Mouse (Mus musculus): ENCODE results near the gene Lpar6. TPM values are rescaled to one million over a fixed set of nuclear protein-coding genes. Genes with fewer than 3 reads are reported as not detected.

The Lpar6 gene
- total and polyA plus RNA-seq, 3 experiments: 0.05 to 4.5 (median 2.0) TPM

- Histone ChIP-seq H3K9me3 (replicated peaks) (no peaks in the 10 kb centered on the region), H3K4me3 (ENCODE audit: low read depth, low read length) (no peak overlapping the region), H3K4me1 (ENCODE audit: insufficient read depth, low read depth, low read length) (no peaks in the 10 kb centered on the region), H3K27me3 (ENCODE audit: insufficient read depth, low read length) (no peaks in the 10 kb centered on the region), H3K36me3 (replicated peaks) (peaks cover 69% of the 10 kb centered on the region)
- no peak for ATAC-seq (ENCODE audit: extremely low read depth, insufficient number of reproducible peaks, low FRiP score, poor library complexity, severe bottlenecking)
- DNase-seq (ENCODE audit: low spot score): no peak
- TF ChIP-seq CTCF (IDR thresholded peaks at IDR 0.05; ENCODE audit: low read depth, low read length) (no peak), TAL1 (conservative IDR thresholded peaks at IDR 0.05; ENCODE audit: low read depth, low read length) (no peak)
Observed at GRCm38 (mm10) chr14:73211477-73211876, 26.2 kb upstream of the Lpar6 start.

- Histone ChIP-seq H3K4me3 (ENCODE audit: low read depth, low read length) (no peak overlapping the region), H3K27me3 (ENCODE audit: insufficient read depth, low read length) (no peaks in the 10 kb centered on the region), H3K4me1 (ENCODE audit: insufficient read depth, low read depth, low read length) (peaks cover 2% of the 10 kb centered on the region; the same call in 1 of the 2 replicates), H3K36me3 (replicated peaks) (peaks cover 63% of the 10 kb centered on the region), H3K9me3 (replicated peaks) (no peaks in the 10 kb centered on the region)
- TF ChIP-seq CTCF (IDR thresholded peaks at IDR 0.05; ENCODE audit: low read depth, low read length) (no peak), GATA2 (IDR thresholded peaks at IDR 0.05; ENCODE audit: borderline replicate concordance, low read depth, low read length) (no peak), GATA1 (IDR thresholded peaks at IDR 0.05; ENCODE audit: borderline replicate concordance, low read length) (no peak), TAL1 (conservative IDR thresholded peaks at IDR 0.05; ENCODE audit: low read depth, low read length) (no peak), POLR2AphosphoS5 (IDR thresholded peaks at IDR 0.05; ENCODE audit: insufficient replicate concordance, low read depth, low read length) (no peak)
- ATAC-seq (ENCODE audit: extremely low read depth, insufficient number of reproducible peaks, low FRiP score, poor library complexity, severe bottlenecking) (no peak), DNase-seq (ENCODE audit: low spot score) (no peak)
Observed at GRCm38 (mm10) chr14:73217062-73217461, 20.6 kb upstream of the Lpar6 start.

DNA sequence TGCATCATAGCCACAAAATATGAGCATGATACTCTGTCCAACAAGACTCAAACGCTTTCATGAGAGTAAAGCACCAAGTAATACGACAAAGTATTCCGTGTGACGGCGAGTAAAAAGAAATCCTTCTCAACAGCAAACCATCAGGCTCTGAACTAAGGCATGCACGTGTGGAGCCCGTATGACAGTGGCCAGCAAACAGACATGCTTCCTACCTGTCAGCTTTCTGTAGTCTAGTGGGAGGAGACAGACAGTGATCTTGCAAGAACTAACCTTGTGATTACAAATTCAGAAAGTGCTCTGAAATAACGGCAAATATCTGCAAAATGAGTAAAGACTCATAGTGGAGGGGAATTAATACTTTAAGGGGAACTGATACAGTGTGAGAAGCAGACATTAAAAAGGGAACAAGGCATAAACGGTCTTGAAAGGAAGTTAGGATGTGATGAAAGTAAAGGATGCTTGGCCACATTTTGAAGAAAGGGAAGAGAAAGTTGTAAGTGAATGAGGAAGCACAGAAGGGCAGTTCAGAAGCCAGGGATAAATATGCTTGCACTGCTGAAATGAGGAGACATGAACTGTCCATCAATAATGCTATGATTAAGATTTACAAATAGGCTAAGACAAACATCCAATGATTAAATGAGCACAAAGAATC is 15.3 kb upstream of the Lpar6 start:
- no peaks in the 10 kb centered on the region for H3K9me3 ChIP-seq (replicated peaks)
- no peak overlapping the region for H3K4me3 ChIP-seq (ENCODE audit: low read depth, low read length)
- no peaks in the 10 kb centered on the region for H3K27me3 ChIP-seq (ENCODE audit: insufficient read depth, low read length)
- peaks cover 48% of the 10 kb centered on the region for H3K36me3 ChIP-seq (replicated peaks)
- ATAC-seq (ENCODE audit: extremely low read depth, insufficient number of reproducible peaks, low FRiP score, poor library complexity, severe bottlenecking): no peak
- H3K4me1 ChIP-seq (ENCODE audit: insufficient read depth, low read depth, low read length): peaks cover 4% of the 10 kb centered on the region; the same call in 1 of the 2 replicates
- TF ChIP-seq GATA2 (IDR thresholded peaks at IDR 0.05; ENCODE audit: borderline replicate concordance, low read depth, low read length): no peak
- DNase-seq (ENCODE audit: low spot score): no peak

GRCm38 (mm10) chr14:73226346-73226745 is 11.3 kb upstream of the Lpar6 start:
- Histone ChIP-seq H3K4me1 (ENCODE audit: insufficient read depth, low read depth, low read length) (peaks cover 4% of the 10 kb centered on the region; the same call in 1 of the 2 replicates), H3K36me3 (replicated peaks) (peaks cover 57% of the 10 kb centered on the region), H3K9me3 (replicated peaks) (no peaks in the 10 kb centered on the region), H3K27me3 (ENCODE audit: insufficient read depth, low read length) (no peaks in the 10 kb centered on the region), H3K4me3 (ENCODE audit: low read depth, low read length) (no peak overlapping the region)
- ATAC-seq (ENCODE audit: extremely low read depth, insufficient number of reproducible peaks, low FRiP score, poor library complexity, severe bottlenecking): no peak
- no peak for DNase-seq (ENCODE audit: low spot score)
- TF ChIP-seq GATA2 (IDR thresholded peaks at IDR 0.05; ENCODE audit: borderline replicate concordance, low read depth, low read length) (no peak), GATA1 (IDR thresholded peaks at IDR 0.05; ENCODE audit: borderline replicate concordance, low read length) (no peak), TAL1 (conservative IDR thresholded peaks at IDR 0.05; ENCODE audit: low read depth, low read length) (no peak), POLR2AphosphoS5 (IDR thresholded peaks at IDR 0.05; ENCODE audit: insufficient replicate concordance, low read depth, low read length) (no peak), CTCF (IDR thresholded peaks at IDR 0.05; ENCODE audit: low read depth, low read length) (no peak)

DNA sequence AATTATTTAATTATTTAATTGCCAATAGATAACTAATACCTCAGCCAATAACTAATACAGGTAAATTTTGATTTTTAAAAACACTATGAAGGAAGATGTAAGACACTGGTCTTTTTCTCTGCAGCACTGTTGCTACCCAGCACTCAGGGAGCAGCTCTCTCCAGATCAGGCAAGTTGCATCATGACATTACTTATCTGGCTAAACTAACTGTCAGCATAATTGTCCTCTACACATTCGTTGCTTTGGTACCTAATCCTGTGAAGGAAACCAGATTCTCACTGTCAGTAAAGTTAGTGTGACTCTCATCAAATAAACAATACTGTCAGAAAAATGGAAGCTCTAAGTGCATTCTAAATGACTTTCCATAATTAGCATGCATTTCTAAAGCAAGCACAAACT is 10.8 kb upstream of the Lpar6 start:
- Histone ChIP-seq H3K4me3 (ENCODE audit: low read depth, low read length) (no peak overlapping the region), H3K27me3 (ENCODE audit: insufficient read depth, low read length) (no peaks in the 10 kb centered on the region), H3K9me3 (replicated peaks) (no peaks in the 10 kb centered on the region), H3K36me3 (replicated peaks) (peaks cover 61% of the 10 kb centered on the region), H3K4me1 (ENCODE audit: insufficient read depth, low read depth, low read length) (0 out of 2 replicates have a peak, but pooled peaks cover 4% of the 10 kb centered on the region)
- DNase-seq (ENCODE audit: low spot score) (no peak), ATAC-seq (ENCODE audit: extremely low read depth, insufficient number of reproducible peaks, low FRiP score, poor library complexity, severe bottlenecking) (no peak)
- TF ChIP-seq CTCF (IDR thresholded peaks at IDR 0.05; ENCODE audit: low read depth, low read length) (no peak), GATA1 (IDR thresholded peaks at IDR 0.05; ENCODE audit: borderline replicate concordance, low read length) (no peak), TAL1 (conservative IDR thresholded peaks at IDR 0.05; ENCODE audit: low read depth, low read length) (no peak), GATA2 (IDR thresholded peaks at IDR 0.05; ENCODE audit: borderline replicate concordance, low read depth, low read length) (no peak), POLR2AphosphoS5 (IDR thresholded peaks at IDR 0.05; ENCODE audit: insufficient replicate concordance, low read depth, low read length) (no peak)

DNA sequence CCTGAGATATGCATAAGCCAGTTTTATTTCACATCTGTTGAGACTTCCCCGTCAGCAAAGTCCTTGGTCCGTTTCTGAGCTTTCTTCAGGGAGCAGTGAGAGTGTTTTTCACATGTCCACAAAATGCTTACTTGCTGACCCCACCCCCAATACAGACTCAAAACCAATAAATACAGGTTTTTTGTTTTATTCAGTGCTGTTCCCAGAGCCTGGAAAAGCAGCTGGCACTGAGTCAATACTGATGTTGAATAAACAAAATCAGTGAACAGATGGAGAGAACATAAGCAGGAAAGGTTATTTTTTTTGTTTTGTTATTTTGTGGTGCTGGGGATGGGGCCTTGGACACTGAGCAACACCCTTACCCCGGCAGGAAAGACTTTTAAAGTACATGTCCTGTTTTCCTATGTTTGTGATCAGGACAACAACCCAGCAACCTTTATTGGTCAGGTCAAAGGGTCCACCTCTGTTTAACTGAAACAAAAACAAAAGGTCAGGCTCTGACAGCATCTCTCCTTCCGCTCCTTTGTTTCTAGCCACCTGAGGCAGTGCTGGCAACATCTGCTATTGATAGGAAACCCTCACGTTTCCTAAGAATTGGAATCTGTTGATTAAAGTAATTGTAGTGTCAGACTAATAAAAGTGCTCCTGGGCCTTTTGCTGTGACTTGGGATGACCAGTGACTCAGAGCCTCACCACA is 6.3 kb upstream of the Lpar6 start:
- peaks cover 53% of the 10 kb centered on the region for H3K36me3 ChIP-seq (replicated peaks)

More for the DNA sequence above, 6.3 kb upstream of the Lpar6 start:
- H3K27me3 ChIP-seq (ENCODE audit: insufficient read depth, low read length): no peaks in the 10 kb centered on the region
- no peaks in the 10 kb centered on the region for H3K9me3 ChIP-seq (replicated peaks)
- H3K4me3 ChIP-seq (ENCODE audit: low read depth, low read length): no peak overlapping the region
- ATAC-seq (ENCODE audit: extremely low read depth, insufficient number of reproducible peaks, low FRiP score, poor library complexity, severe bottlenecking): no peak
- DNase-seq (ENCODE audit: low spot score): no peak
- TF ChIP-seq CTCF (IDR thresholded peaks at IDR 0.05; ENCODE audit: low read depth, low read length): no peak
- no peak for TF ChIP-seq GATA2 (IDR thresholded peaks at IDR 0.05; ENCODE audit: borderline replicate concordance, low read depth, low read length)
- TF ChIP-seq TAL1 (conservative IDR thresholded peaks at IDR 0.05; ENCODE audit: low read depth, low read length): no peak
- no peak for TF ChIP-seq POLR2AphosphoS5 (IDR thresholded peaks at IDR 0.05; ENCODE audit: insufficient replicate concordance, low read depth, low read length)
- no peak for TF ChIP-seq GATA1 (IDR thresholded peaks at IDR 0.05; ENCODE audit: borderline replicate concordance, low read length)
- H3K4me1 ChIP-seq (ENCODE audit: insufficient read depth, low read depth, low read length): peaks cover 17% of the 10 kb centered on the region
